Mouse (Mus musculus): Measurements from ENCODE around the gene Elmsan1. TPM values are rescaled to one million over a fixed set of nuclear protein-coding genes. Genes with fewer than 3 reads are reported as not detected.

Gene Elmsan1
- polyA plus RNA-seq, 1 experiment = 26.1 TPM

DNA sequence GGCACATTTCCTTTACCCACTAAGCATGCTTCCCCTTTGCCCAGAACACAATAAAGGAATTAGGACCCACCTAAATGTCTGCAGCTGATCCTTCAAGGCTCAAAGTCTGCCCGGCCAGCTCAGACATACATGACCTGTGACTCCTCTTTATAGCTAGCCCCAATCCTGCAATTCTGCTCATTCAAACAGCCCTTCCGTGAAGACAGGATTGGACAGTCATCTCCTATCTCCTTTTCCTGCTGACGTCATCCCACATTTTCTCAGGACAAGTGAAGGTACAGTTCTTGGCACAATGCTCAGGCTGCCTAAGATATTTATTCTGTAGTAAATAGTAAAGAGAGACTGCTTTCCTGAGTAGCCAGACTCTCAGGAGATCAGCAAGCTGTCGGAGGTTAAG is 1.6 kb downstream of the Elmsan1 start:
- Histone ChIP-seq H3K4me3 (ENCODE audit: control insufficient read depth, insufficient read depth, low read length) (no peak overlapping the region), H3K4me1 (replicated peaks; ENCODE audit: control insufficient read depth, insufficient read depth, low read length) (peaks cover 34% of the 10 kb centered on the region), H3K27me3 (ENCODE audit: control insufficient read depth, insufficient read depth, low read length) (no peaks in the 10 kb centered on the region), H3K36me3 (ENCODE audit: control insufficient read depth, insufficient read depth, low read length) (no peaks in the 10 kb centered on the region), H3K27ac (ENCODE audit: control insufficient read depth, insufficient read depth, low read length) (no peak overlapping the region)
- no peak for TF ChIP-seq CTCF (IDR thresholded peaks at IDR 0.05; ENCODE audit: borderline replicate concordance, control insufficient read depth, extremely low read depth, insufficient read depth, low read length, poor library complexity)
- no peak for TF ChIP-seq POLR2A (IDR thresholded peaks at IDR 0.05; ENCODE audit: control insufficient read depth, extremely low read depth, insufficient read depth, low read length, poor library complexity)
- 69% methylated on average over 4 of the region's 4 CpGs for WGBS
- DNase-seq = no peak

DNA sequence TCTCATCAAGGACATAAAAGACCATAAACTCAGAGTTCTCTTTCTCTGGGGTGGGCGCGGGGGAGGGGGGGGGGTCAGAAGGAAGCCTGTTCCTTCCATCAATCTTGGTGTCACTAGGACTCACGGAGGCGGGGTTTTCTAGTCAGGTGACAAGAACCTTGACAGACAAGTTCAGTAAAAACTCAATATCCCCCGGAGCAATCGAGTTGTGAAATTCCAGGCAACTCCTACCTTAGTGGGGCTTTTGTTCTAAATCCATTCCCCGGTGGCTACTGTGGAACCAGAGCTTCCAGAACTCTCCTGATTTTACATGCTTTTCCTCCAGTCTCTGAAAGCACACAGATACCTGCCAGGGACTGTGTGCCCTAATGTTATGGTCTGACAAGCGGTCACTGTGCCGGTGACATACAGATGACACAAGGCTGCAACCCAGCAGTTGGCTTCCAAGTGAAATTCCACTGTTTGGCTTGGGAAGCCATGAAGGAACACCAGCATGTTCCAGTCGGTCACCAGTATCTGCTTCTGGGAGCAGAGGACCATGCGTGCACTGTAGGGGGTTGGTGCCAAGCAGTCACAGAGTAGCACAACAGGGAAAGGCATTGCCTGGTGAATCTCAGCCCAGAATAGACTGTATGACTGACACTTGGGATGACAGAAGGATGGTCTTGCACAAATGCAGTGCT is 2.8 kb downstream of the Elmsan1 start:
- H3K27ac ChIP-seq (ENCODE audit: control insufficient read depth, insufficient read depth, low read length) = no peak overlapping the region
- DNase-seq = no peak
- H3K4me3 ChIP-seq (ENCODE audit: control insufficient read depth, insufficient read depth, low read length) = no peak overlapping the region
- TF ChIP-seq POLR2A (IDR thresholded peaks at IDR 0.05; ENCODE audit: control insufficient read depth, extremely low read depth, insufficient read depth, low read length, poor library complexity) = no peak
- TF ChIP-seq CTCF (IDR thresholded peaks at IDR 0.05; ENCODE audit: borderline replicate concordance, control insufficient read depth, extremely low read depth, insufficient read depth, low read length, poor library complexity) = no peak
- H3K4me1 ChIP-seq (replicated peaks; ENCODE audit: control insufficient read depth, insufficient read depth, low read length) = peaks cover 25% of the 10 kb centered on the region
- WGBS = 94% methylated on average over 11 of the region's 11 CpGs
- no peaks in the 10 kb centered on the region for H3K27me3 ChIP-seq (ENCODE audit: control insufficient read depth, insufficient read depth, low read length)
- no peaks in the 10 kb centered on the region for H3K36me3 ChIP-seq (ENCODE audit: control insufficient read depth, insufficient read depth, low read length)

DNA sequence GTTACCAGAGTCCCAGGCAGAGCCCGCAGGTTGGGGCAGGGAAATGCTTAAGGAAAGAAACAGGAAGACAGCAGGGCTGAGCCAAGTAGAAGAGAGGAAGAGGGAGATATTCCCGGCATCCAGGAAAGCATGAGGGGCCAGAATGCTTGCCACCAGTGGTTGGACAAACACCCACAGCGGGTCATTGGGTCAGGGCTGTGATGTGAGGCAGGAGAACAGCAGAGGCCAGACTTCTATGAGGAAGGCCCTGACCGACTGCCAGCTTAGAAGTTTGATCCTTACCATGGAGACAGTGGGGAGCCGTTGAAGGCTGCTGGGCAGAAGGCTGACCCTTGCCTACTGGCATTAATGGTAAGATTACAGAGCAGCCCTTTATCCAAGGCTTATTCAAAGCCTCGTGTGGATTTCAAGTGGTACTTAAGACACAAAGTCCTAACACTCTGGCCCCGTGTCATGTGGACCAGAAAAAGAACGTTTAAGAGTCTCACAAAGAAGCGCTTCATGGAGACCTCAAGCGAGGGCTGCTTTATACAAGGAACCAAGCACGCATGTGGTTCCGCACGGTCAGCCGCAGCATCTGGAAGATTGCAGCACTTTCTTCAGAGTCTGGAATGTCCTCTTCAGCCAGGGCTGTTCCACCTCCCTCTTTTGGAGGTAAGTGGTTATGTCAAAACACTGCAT is 4.0 kb downstream of the Elmsan1 start:
- Histone ChIP-seq H3K4me3 (ENCODE audit: control insufficient read depth, insufficient read depth, low read length) (no peak overlapping the region), H3K36me3 (ENCODE audit: control insufficient read depth, insufficient read depth, low read length) (no peaks in the 10 kb centered on the region), H3K4me1 (replicated peaks; ENCODE audit: control insufficient read depth, insufficient read depth, low read length) (peaks cover 22% of the 10 kb centered on the region), H3K27ac (ENCODE audit: control insufficient read depth, insufficient read depth, low read length) (no peak overlapping the region), H3K27me3 (ENCODE audit: control insufficient read depth, insufficient read depth, low read length) (no peaks in the 10 kb centered on the region)
- no peak for DNase-seq
- WGBS = 94% methylated on average over 14 of the region's 14 CpGs
- TF ChIP-seq CTCF (IDR thresholded peaks at IDR 0.05; ENCODE audit: borderline replicate concordance, control insufficient read depth, extremely low read depth, insufficient read depth, low read length, poor library complexity) (no peak), POLR2A (IDR thresholded peaks at IDR 0.05; ENCODE audit: control insufficient read depth, extremely low read depth, insufficient read depth, low read length, poor library complexity) (no peak)

DNA sequence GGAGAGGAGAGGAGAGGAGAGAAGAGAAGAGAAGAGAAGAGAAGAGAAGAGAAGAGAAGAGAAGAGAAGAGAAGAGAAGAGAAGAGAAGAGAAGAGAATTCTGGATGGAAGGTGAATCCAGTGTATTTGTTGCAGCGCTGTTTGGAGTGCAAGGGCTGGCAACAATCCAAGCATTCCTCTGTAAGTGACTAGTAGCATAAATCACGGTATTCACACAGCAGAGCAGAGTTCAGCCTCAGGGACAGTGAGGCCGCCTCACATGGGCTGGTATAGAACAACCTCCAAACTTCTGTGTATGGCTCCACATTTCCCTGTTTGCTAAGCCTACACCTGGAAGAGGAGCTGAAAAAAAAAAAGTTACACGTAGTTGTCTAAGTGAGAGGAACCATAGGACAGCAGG is 6.4 kb downstream of the Elmsan1 start:
- peaks cover 35% of the 10 kb centered on the region for H3K4me1 ChIP-seq (replicated peaks; ENCODE audit: control insufficient read depth, insufficient read depth, low read length)
- WGBS = 89% methylated on average over 4 of the region's 4 CpGs
- DNase-seq = no peak

DNA sequence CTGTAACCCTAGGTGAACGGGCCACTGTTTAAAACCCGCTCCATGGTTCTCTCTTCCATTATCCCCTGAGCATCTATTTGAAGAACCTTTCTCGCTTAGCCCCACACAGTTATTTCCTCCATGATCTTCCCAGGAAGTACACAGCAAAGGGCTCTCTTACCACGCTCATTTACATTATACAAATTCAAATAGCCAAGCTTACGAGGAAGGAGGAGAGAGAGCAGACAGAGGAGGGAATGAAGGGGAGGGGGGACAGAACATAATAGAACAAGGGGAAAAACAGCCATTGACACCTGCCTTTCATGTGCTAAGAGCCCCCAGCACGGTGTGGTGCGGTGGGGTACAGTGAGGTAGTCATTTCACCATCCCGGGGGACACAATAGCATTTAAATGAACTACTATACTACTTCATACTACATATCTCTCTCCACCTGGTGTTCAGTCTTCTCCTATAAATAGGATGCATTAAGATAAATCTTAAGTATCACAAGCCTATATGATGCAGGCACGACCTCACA is 7.6 kb downstream of the Elmsan1 start:
- H3K4me1 ChIP-seq (replicated peaks; ENCODE audit: control insufficient read depth, insufficient read depth, low read length) = peaks cover 39% of the 10 kb centered on the region
- no peaks in the 10 kb centered on the region for H3K27me3 ChIP-seq (ENCODE audit: control insufficient read depth, insufficient read depth, low read length)
- no peak overlapping the region for H3K4me3 ChIP-seq (ENCODE audit: control insufficient read depth, insufficient read depth, low read length)
- H3K36me3 ChIP-seq (ENCODE audit: control insufficient read depth, insufficient read depth, low read length) = no peaks in the 10 kb centered on the region
- DNase-seq = no peak
- no peak for TF ChIP-seq POLR2A (IDR thresholded peaks at IDR 0.05; ENCODE audit: control insufficient read depth, extremely low read depth, insufficient read depth, low read length, poor library complexity)
- no peak for TF ChIP-seq CTCF (IDR thresholded peaks at IDR 0.05; ENCODE audit: borderline replicate concordance, control insufficient read depth, extremely low read depth, insufficient read depth, low read length, poor library complexity)
- no peak overlapping the region for H3K27ac ChIP-seq (ENCODE audit: control insufficient read depth, insufficient read depth, low read length)
- WGBS = 93% methylated on average over 9 of the region's 9 CpGs

More for the DNA sequence above, 6.4 kb downstream of the Elmsan1 start:
- TF ChIP-seq CTCF (IDR thresholded peaks at IDR 0.05; ENCODE audit: borderline replicate concordance, control insufficient read depth, extremely low read depth, insufficient read depth, low read length, poor library complexity) = no peak
- no peak for TF ChIP-seq POLR2A (IDR thresholded peaks at IDR 0.05; ENCODE audit: control insufficient read depth, extremely low read depth, insufficient read depth, low read length, poor library complexity)
- H3K36me3 ChIP-seq (ENCODE audit: control insufficient read depth, insufficient read depth, low read length) = no peaks in the 10 kb centered on the region
- H3K4me3 ChIP-seq (ENCODE audit: control insufficient read depth, insufficient read depth, low read length) = no peak overlapping the region
- H3K27me3 ChIP-seq (ENCODE audit: control insufficient read depth, insufficient read depth, low read length) = no peaks in the 10 kb centered on the region
- H3K27ac ChIP-seq (ENCODE audit: control insufficient read depth, insufficient read depth, low read length) = no peak overlapping the region

DNA sequence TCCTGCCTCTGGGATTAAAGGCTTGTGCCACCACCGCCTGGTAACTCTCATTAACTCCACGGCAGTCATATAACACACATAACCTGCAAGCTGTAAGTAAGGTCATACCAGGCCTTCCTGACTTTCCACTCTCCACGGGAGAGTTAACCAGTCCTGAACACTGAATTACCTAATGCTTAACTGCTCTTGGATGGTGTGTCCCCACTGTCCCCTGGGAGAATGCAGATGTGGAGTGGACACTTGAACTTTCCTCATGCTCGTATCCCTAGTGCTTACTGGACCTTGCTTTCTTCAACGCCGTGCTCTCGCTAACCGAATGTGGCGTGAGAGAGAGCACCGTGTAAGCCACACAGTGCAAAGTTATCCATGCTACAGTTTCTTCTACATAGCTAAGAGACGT is 8.4 kb downstream of the Elmsan1 start:
- TF ChIP-seq CTCF (IDR thresholded peaks at IDR 0.05; ENCODE audit: borderline replicate concordance, control insufficient read depth, extremely low read depth, insufficient read depth, low read length, poor library complexity) (no peak), POLR2A (IDR thresholded peaks at IDR 0.05; ENCODE audit: control insufficient read depth, extremely low read depth, insufficient read depth, low read length, poor library complexity) (no peak)
- 98% methylated on average over 11 of the region's 11 CpGs for WGBS
- Histone ChIP-seq H3K36me3 (ENCODE audit: control insufficient read depth, insufficient read depth, low read length) (no peaks in the 10 kb centered on the region), H3K4me3 (ENCODE audit: control insufficient read depth, insufficient read depth, low read length) (no peak overlapping the region), H3K4me1 (replicated peaks; ENCODE audit: control insufficient read depth, insufficient read depth, low read length) (peaks cover 45% of the 10 kb centered on the region), H3K27me3 (ENCODE audit: control insufficient read depth, insufficient read depth, low read length) (no peaks in the 10 kb centered on the region), H3K27ac (ENCODE audit: control insufficient read depth, insufficient read depth, low read length) (no peak overlapping the region)
- DNase-seq = no peak
